Mouse (Mus musculus) forebrain, embryonic 10.5 days (tissue): ENCODE results near the gene Cpeb3. TPM values are rescaled to one million over a fixed set of nuclear protein-coding genes. Genes with fewer than 3 reads are reported as not detected.
A peak's percentile ranks its signal among the peaks of the same experiment; 100 is the strongest.

ENCODE experiments used
- DNase-seq: peaks from one replicate; pipeline ENCODE4 v3.0.0-alpha.2; 2017; ENCODE audit warnings: low spot score; ENCODE audit errors: extremely low spot score
- H3K27ac ChIP-seq: fragments of 300-500 bp; sonication (generic); 2 replicates; pipeline ENCODE4 v1.5.1; 2016; ENCODE audit warnings: mild to moderate bottlenecking
- H3K27me3 ChIP-seq: fragments of 300-500 bp; sonication (generic); 2 replicates; pipeline ENCODE4 v1.6.1; 2016; ENCODE audit warnings: mild to moderate bottlenecking; ENCODE audit not compliant: poor library complexity, severe bottlenecking
- H3K36me3 ChIP-seq: fragments of 300-500 bp; sonication (generic); replicated peaks from 2 replicates; pipeline ENCODE4 v1.6.1; 2016; ENCODE audit warnings: mild to moderate bottlenecking, moderate library complexity
- H3K4me1 ChIP-seq: fragments of 300-500 bp; sonication (generic); 2 replicates; pipeline ENCODE4 v1.6.1; 2016
- H3K4me3 ChIP-seq: fragments of 300-500 bp; sonication (generic); 2 replicates; pipeline ENCODE4 v1.5.1; 2016; ENCODE audit warnings: mild to moderate bottlenecking, moderate library complexity
- H3K9me3 ChIP-seq: fragments of 300-500 bp; sonication (generic); 2 replicates; pipeline ENCODE4 v1.6.1; 2016; ENCODE audit warnings: mild to moderate bottlenecking, moderate library complexity
- WGBS: fragments of 180-500 bp; shearing (Covaris S2); methylation state at CpG from one replicate; pipeline ENCODE4 v1.1.7; 2016; 5-methylcytosine and 5-hydroxymethylcytosine counted together
- polyA plus RNA-seq: library from polyadenylated mRNA; unstranded; fragments of >200 nt; fragmentation: Nextera tagmentation; extraction: Ambion mirVana; gene quantifications from 2 replicates; pipeline ENCODE4 v1.2.1, GENCODE M21; 2016

The Cpeb3 gene
- polyA plus RNA-seq, 1 experiment from 2014 or later = 0.95 TPM

- H3K4me3 ChIP-seq = no peak overlapping the region
- peaks cover 11% of the 10 kb centered on the region; the same call in 1 of the 2 replicates for H3K4me1 ChIP-seq
- H3K27ac ChIP-seq = no peak overlapping the region
- no peaks in the 10 kb centered on the region for H3K36me3 ChIP-seq
- no peak for DNase-seq
- 86% methylated on average over 13 of the region's 13 CpGs for WGBS
- no peaks in the 10 kb centered on the region for H3K9me3 ChIP-seq
- no peaks in the 10 kb centered on the region for H3K27me3 ChIP-seq
These were observed 182.5 kb downstream of the Cpeb3 start for GRCm38 (mm10) chr19:37025839-37026319.

DNA sequence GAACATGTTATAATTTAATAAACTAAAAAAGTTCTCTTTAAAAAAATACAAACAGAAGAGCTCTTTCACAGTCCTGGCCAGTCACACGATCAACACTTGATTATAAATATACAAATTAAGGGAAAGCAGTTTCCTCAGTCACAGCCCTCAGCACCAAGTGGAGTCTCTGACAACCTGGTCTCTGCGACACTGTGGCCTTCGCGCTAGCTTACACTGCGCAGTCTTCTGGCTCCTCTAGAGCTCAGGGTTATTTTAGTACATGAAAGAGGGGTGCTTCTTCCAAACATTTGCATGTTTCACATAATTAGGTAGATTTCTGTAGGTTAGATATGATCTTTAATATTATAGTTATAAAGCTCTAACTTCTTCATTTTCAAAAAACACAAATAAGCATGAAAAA is 186.3 kb downstream of the Cpeb3 start:
- peaks cover 23% of the 10 kb centered on the region for H3K4me1 ChIP-seq
- no peaks in the 10 kb centered on the region for H3K36me3 ChIP-seq
- 93% methylated on average over 5 of the region's 5 CpGs for WGBS
- no peak overlapping the region for H3K27ac ChIP-seq
- H3K9me3 ChIP-seq = no peaks in the 10 kb centered on the region; the same call in 1 of the 2 replicates
- H3K27me3 ChIP-seq = no peaks in the 10 kb centered on the region
- no peak overlapping the region for H3K4me3 ChIP-seq
- no peak for DNase-seq

DNA sequence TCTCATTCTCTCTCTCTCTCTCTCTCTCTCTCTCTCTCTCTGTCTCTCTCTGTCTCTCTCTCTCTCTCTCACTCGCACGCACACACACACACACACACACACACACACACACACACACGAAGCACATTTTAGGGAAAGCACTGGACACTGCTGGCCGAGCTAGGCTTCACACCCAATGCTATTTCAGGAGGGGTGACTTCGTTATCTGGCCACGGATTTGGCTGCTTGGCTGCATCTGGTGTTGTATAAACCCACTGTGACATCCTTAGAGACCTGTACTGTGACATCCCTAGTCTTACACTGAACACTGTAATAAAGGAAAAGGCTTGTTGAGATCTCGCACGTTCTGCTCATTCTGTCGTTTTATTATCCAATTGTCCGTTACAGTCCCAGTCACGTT is 187.4 kb downstream of the Cpeb3 start:
- no peaks in the 10 kb centered on the region for H3K27me3 ChIP-seq
- H3K36me3 ChIP-seq = no peaks in the 10 kb centered on the region
- peaks cover 9% of the 10 kb centered on the region; the same call in 1 of the 2 replicates for H3K9me3 ChIP-seq
- 89% methylated on average over 11 of the region's 11 CpGs for WGBS
- no peak overlapping the region for H3K27ac ChIP-seq
- H3K4me1 ChIP-seq = peaks cover 23% of the 10 kb centered on the region
- H3K4me3 ChIP-seq = no peak overlapping the region
- DNase-seq = no peak

GRCm38 (mm10) chr19:37020531-37020930 is 187.9 kb downstream of the Cpeb3 start:
- peaks cover 13% of the 10 kb centered on the region; the same call in 1 of the 2 replicates for H3K9me3 ChIP-seq
- H3K4me1 ChIP-seq = peaks cover 23% of the 10 kb centered on the region
- no peak overlapping the region for H3K4me3 ChIP-seq
- no peak overlapping the region for H3K27ac ChIP-seq
- no peak for DNase-seq
- WGBS = 70% methylated on average over 5 of the region's 5 CpGs
- no peaks in the 10 kb centered on the region for H3K36me3 ChIP-seq
- H3K27me3 ChIP-seq = no peaks in the 10 kb centered on the region

- Histone ChIP-seq H3K27me3 (no peaks in the 10 kb centered on the region), H3K9me3 (peaks cover 13% of the 10 kb centered on the region; the same call in 1 of the 2 replicates), H3K27ac (peak overlapping the region; percentile 80), H3K4me3 (peak overlapping the region; percentile 58), H3K4me1 (peaks cover 17% of the 10 kb centered on the region), H3K36me3 (peaks cover 12% of the 10 kb centered on the region)
- DNase-seq = no peak
- WGBS = 62% methylated on average over 5 of the region's 5 CpGs
These were observed 189.5 kb downstream of the Cpeb3 start for GRCm38 (mm10) chr19:37018931-37019330.

GRCm38 (mm10) chr19:37018411-37018810 is 190.0 kb downstream of the Cpeb3 start:
- peaks cover 13% of the 10 kb centered on the region; the same call in 1 of the 2 replicates for H3K9me3 ChIP-seq
- H3K4me3 ChIP-seq = peak overlapping the region; percentile 58
- H3K27ac ChIP-seq = peak overlapping the region; percentile 80
- peaks cover 17% of the 10 kb centered on the region for H3K36me3 ChIP-seq
- no peaks in the 10 kb centered on the region for H3K27me3 ChIP-seq
- WGBS = 2% methylated on average over 26 of the region's 26 CpGs
- DNase-seq = peak; percentile 78
- peaks cover 17% of the 10 kb centered on the region for H3K4me1 ChIP-seq

- H3K4me1 ChIP-seq = peaks cover 13% of the 10 kb centered on the region
- H3K4me3 ChIP-seq = no peak overlapping the region
- WGBS = 94% methylated on average over 6 of the region's 6 CpGs
- no peak for DNase-seq
- H3K27ac ChIP-seq = no peak overlapping the region
- peaks cover 13% of the 10 kb centered on the region; the same call in 1 of the 2 replicates for H3K9me3 ChIP-seq
- peaks cover 32% of the 10 kb centered on the region for H3K36me3 ChIP-seq
- no peaks in the 10 kb centered on the region for H3K27me3 ChIP-seq
These were observed 191.5 kb downstream of the Cpeb3 start for GRCm38 (mm10) chr19:37016890-37017289.

GRCm38 (mm10) chr19:37014173-37014939 is 194.0 kb downstream of the Cpeb3 start:
- WGBS = 95% methylated on average over 8 of the region's 8 CpGs
- no peak for DNase-seq
- H3K9me3 ChIP-seq = peaks cover 13% of the 10 kb centered on the region; the same call in 1 of the 2 replicates
- H3K27ac ChIP-seq = no peak overlapping the region
- H3K4me1 ChIP-seq = peaks cover 13% of the 10 kb centered on the region
- peaks cover 58% of the 10 kb centered on the region for H3K36me3 ChIP-seq
- no peaks in the 10 kb centered on the region for H3K27me3 ChIP-seq
- no peak overlapping the region for H3K4me3 ChIP-seq

- 98% methylated on average over 6 of the region's 6 CpGs for WGBS
- Histone ChIP-seq H3K27me3 (no peaks in the 10 kb centered on the region), H3K9me3 (peaks cover 13% of the 10 kb centered on the region; the same call in 1 of the 2 replicates), H3K4me3 (no peak overlapping the region), H3K4me1 (peaks cover 5% of the 10 kb centered on the region), H3K36me3 (peaks cover 67% of the 10 kb centered on the region), H3K27ac (no peak overlapping the region)
- no peak for DNase-seq
These were observed 194.9 kb downstream of the Cpeb3 start for GRCm38 (mm10) chr19:37013461-37013860.

DNA sequence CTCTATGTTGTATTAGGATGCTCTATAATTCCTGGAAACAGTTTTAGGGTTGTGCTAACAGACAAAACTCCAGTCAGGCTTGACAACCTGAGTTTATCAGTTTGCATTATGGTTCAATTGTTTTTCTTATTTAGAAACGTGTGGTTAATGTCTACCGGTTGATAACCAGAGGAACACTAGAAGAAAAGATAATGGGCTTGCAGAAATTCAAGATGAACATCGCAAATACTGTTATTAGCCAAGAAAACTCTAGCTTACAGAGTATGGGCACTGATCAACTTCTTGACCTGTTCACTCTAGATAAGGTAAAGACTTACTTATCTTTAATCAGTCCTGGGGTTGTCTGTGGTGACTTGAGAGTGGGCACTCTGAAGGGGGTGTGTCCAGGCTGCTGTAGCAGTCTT is 198.5 kb downstream of the Cpeb3 start:
- H3K36me3 ChIP-seq = peaks cover 99% of the 10 kb centered on the region
- no peaks in the 10 kb centered on the region for H3K4me1 ChIP-seq
- no peak overlapping the region for H3K4me3 ChIP-seq
- no peak for DNase-seq
- WGBS = 91% methylated on average over 3 of the region's 3 CpGs
- H3K27ac ChIP-seq = no peak overlapping the region
- H3K9me3 ChIP-seq = no peaks in the 10 kb centered on the region
- H3K27me3 ChIP-seq = no peaks in the 10 kb centered on the region

DNA sequence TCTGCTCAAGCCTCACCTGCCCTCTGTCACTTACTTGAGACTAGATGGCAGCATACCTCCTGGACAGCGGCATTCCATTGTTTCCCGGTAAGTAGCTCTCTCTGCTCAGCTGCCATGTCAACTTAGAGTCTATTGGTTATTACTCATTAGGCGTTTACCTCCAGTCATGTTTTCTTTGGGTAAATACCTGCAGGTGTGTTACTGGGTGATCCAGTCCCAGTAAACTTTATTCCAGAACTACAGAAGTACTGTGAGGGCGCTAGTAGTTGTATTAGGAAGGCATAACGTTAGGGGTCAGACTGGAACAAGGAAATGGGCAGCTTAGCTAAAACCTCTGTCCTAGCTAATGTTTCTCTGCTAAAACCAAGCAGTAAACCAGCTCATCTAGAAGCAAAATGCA is 203.8 kb downstream of the Cpeb3 start:
- H3K4me1 ChIP-seq = no peaks in the 10 kb centered on the region
- DNase-seq = no peak
- no peak overlapping the region for H3K4me3 ChIP-seq
- peaks cover 96% of the 10 kb centered on the region for H3K36me3 ChIP-seq
- H3K27me3 ChIP-seq = no peaks in the 10 kb centered on the region
- H3K9me3 ChIP-seq = no peaks in the 10 kb centered on the region
- WGBS = 93% methylated on average over 5 of the region's 5 CpGs
- no peak overlapping the region for H3K27ac ChIP-seq
